Mouse (Mus musculus): ENCODE measurements around the gene Foxj3.

- no peak for TF ChIP-seq CTCF (IDR thresholded peaks at IDR 0.05; ENCODE audit: control insufficient read depth, insufficient read depth, low read length)
- no peak for TF ChIP-seq POLR2A (IDR thresholded peaks at IDR 0.05; ENCODE audit: borderline replicate concordance, control insufficient read depth, low read depth, low read length)
Observed at GRCm38 (mm10) chr4:119566322-119566835, 29.6 kb downstream of the Foxj3 start.
